Mouse (Mus musculus) layer of hippocampus, adult 8-10 months (tissue): Measurements from ENCODE around the gene Crip1. TPM values are rescaled to one million over a fixed set of nuclear protein-coding genes. Genes with fewer than 3 reads are reported as not detected.
"Not testable (repeated sequence)": the region's sequence is repeated elsewhere in the genome, so short reads cannot be mapped to it uniquely, and the experiment has no call there.

Source experiments
- DNase-seq, 2 experiments: peaks; one replicate each; pipeline ENCODE4 v3.0.0; 2022; ENCODE audit warnings: low spot score in 2 of 2
- total RNA-seq, 4 experiments: library from RNA; stranded (reverse); gene quantifications; 2 replicates each; pipeline ENCODE4 v1.2.4; 2022

The Crip1 gene
- total RNA-seq, 4 experiments from 2014 or later: 10.9 to 27.6 (median 18.7) TPM

- DNase-seq: no peak
Measured at GRCm38 (mm10) chr12:113181020-113181419, 34.9 kb downstream of the Crip1 start.

GRCm38 (mm10) chr12:113184945-113185344 lies 38.8 kb downstream of the Crip1 start:
- no peak for DNase-seq

GRCm38 (mm10) chr12:113185442-113186291 lies 39.6 kb downstream of the Crip1 start, which contains the start of gene Tmem121:
TSS of gene Tmem121 (plus strand) at chr12:113185930.
- no peak for DNase-seq

GRCm38 (mm10) chr12:113186326-113187010 lies 40.4 kb downstream of the Crip1 start:
- no peak for DNase-seq

- DNase-seq: no peak
Measured at GRCm38 (mm10) chr12:113187011-113187375, 40.9 kb downstream of the Crip1 start.

GRCm38 (mm10) chr12:113187584-113188295 lies 41.6 kb downstream of the Crip1 start:
- peak; percentile 80 to 90 for DNase-seq

GRCm38 (mm10) chr12:113188349-113189055 lies 42.4 kb downstream of the Crip1 start:
- DNase-seq: peak in 1 of 2 experiments; percentile 27

- DNase-seq: no peak
Measured at GRCm38 (mm10) chr12:113193423-113193822, 47.3 kb downstream of the Crip1 start.

- not testable (repeated sequence) for DNase-seq
Measured at GRCm38 (mm10) chr12:113199132-113199531, 53.0 kb downstream of the Crip1 start.

- no peak for DNase-seq
Measured at GRCm38 (mm10) chr12:113201301-113201700, 55.2 kb downstream of the Crip1 start.

- no peak for DNase-seq
Measured at GRCm38 (mm10) chr12:113202008-113202407, 55.9 kb downstream of the Crip1 start.

Other genes starting within 250 kb of the Crip1 start
- gene Jag2, start 216.5 kb upstream of the Crip1 start, total RNA-seq: 10 to 100 TPM; 47.1 to 61.1 (median 56.9) TPM
- 10 to 100 TPM in 3 of 4 experiments, 1 to 10 TPM in 1; 9.7 to 12.1 (median 11.1) TPM for gene Nudt14, start 204.2 kb upstream of the Crip1 start, total RNA-seq
- 10 to 100 TPM; 55.3 to 61.7 (median 58.9) TPM for gene Btbd6, start 169.8 kb upstream of the Crip1 start, total RNA-seq
- 10 to 100 TPM; 49.3 to 59.4 (median 57.4) TPM for gene Brf1, start 145.6 kb upstream of the Crip1 start, total RNA-seq
- 100 to 1,000 TPM in 3 of 4 experiments, 10 to 100 TPM in 1; 89.5 to 110 (median 108) TPM for gene Pacs2, start 131.8 kb upstream of the Crip1 start, total RNA-seq
- under 1 TPM; 0.34 to 0.87 (median 0.60) TPM for gene Tex22, start 71.8 kb upstream of the Crip1 start, total RNA-seq
- gene Mta1, start 48.0 kb upstream of the Crip1 start, total RNA-seq: 10 to 100 TPM; 70.5 to 74.8 (median 72.0) TPM
- gene Crip2, start 6.1 kb upstream of the Crip1 start, total RNA-seq: 10 to 100 TPM; 75.5 to 95.0 (median 89.1) TPM
- gene Tedc1, start 10.1 kb downstream of the Crip1 start, total RNA-seq: 1 to 10 TPM; 1.2 to 2.2 (median 1.4) TPM
- gene Tmem121, start 39.6 kb downstream of the Crip1 start, total RNA-seq: 10 to 100 TPM; 17.9 to 23.1 (median 19.9) TPM